Mouse (Mus musculus): Measurements from ENCODE around the gene Fbxo44. TPM values are rescaled to one million over a fixed set of nuclear protein-coding genes. Genes with fewer than 3 reads are reported as not detected.

The Fbxo44 gene
- polyA plus RNA-seq, 1 experiment: 29.8 TPM

GRCm38 (mm10) chr4:148130561-148131413, 29.5 kb downstream of the Fbxo44 start, which contains the start of gene Draxin:
TSS of gene Draxin (minus strand) at chr4:148130698.
- TF ChIP-seq CTCF (conservative IDR thresholded peaks at IDR 0.05; ENCODE audit: insufficient read depth, insufficient read length, low read depth, low read length) (no peak), POLR2A (IDR thresholded peaks at IDR 0.05; ENCODE audit: low read depth, low read length) (no peak)

GRCm38 (mm10) chr4:148130133-148130532, 30.1 kb downstream of the Fbxo44 start, which contains the start of gene Mad2l2:
TSS of gene Mad2l2 (plus strand) at chr4:148130384.
- 4% methylated on average over 18 of the region's 18 CpGs for WGBS
- no peak within 1 kb of the TSS for H3K27ac ChIP-seq (ENCODE audit: insufficient read depth, low read depth, low read length)
- H3K27me3 ChIP-seq (replicated peaks; ENCODE audit: control insufficient read depth, insufficient read depth, low read length): no peaks in the 10 kb centered on the region
- H3K4me3 ChIP-seq (ENCODE audit: insufficient read depth, low read depth, low read length): peak within 1 kb of the TSS; percentile 34; the same call in 1 of the 2 replicates
- TF ChIP-seq CTCF (conservative IDR thresholded peaks at IDR 0.05; ENCODE audit: insufficient read depth, insufficient read length, low read depth, low read length) (no peak), POLR2A (IDR thresholded peaks at IDR 0.05; ENCODE audit: low read depth, low read length) (no peak)
- no peaks in the 10 kb centered on the region for H3K36me3 ChIP-seq (ENCODE audit: control insufficient read depth, insufficient read depth, low read length)
- no peak for DNase-seq
- no peaks in the 10 kb centered on the region for H3K4me1 ChIP-seq (ENCODE audit: control insufficient read depth, insufficient read depth, low read length)

More at GRCm38 (mm10) chr4:148130561-148131413, 29.5 kb downstream of the Fbxo44 start, which contains the start of gene Draxin:
- H3K36me3 ChIP-seq (ENCODE audit: control insufficient read depth, insufficient read depth, low read length): no peaks in the 10 kb centered on the region
- H3K27me3 ChIP-seq (replicated peaks; ENCODE audit: control insufficient read depth, insufficient read depth, low read length): no peaks in the 10 kb centered on the region
- WGBS: 2% methylated on average over 83 of the region's 87 CpGs
- no peaks in the 10 kb centered on the region for H3K4me1 ChIP-seq (ENCODE audit: control insufficient read depth, insufficient read depth, low read length)
- no peak within 1 kb of the TSS for H3K27ac ChIP-seq (ENCODE audit: insufficient read depth, low read depth, low read length)
- H3K4me3 ChIP-seq (ENCODE audit: insufficient read depth, low read depth, low read length): peak within 1 kb of the TSS; percentile 34; the same call in 1 of the 2 replicates
- peak; percentile 61 for DNase-seq

GRCm38 (mm10) chr4:148128672-148129071, 31.6 kb downstream of the Fbxo44 start:
- Histone ChIP-seq H3K27ac (ENCODE audit: insufficient read depth, low read depth, low read length) (no peak overlapping the region), H3K4me1 (ENCODE audit: control insufficient read depth, insufficient read depth, low read length) (no peaks in the 10 kb centered on the region), H3K27me3 (replicated peaks; ENCODE audit: control insufficient read depth, insufficient read depth, low read length) (no peaks in the 10 kb centered on the region), H3K36me3 (ENCODE audit: control insufficient read depth, insufficient read depth, low read length) (no peaks in the 10 kb centered on the region), H3K4me3 (ENCODE audit: insufficient read depth, low read depth, low read length) (no peak overlapping the region)
- TF ChIP-seq POLR2A (IDR thresholded peaks at IDR 0.05; ENCODE audit: low read depth, low read length) (no peak), CTCF (conservative IDR thresholded peaks at IDR 0.05; ENCODE audit: insufficient read depth, insufficient read length, low read depth, low read length) (no peak)
- no peak for DNase-seq
- 69% methylated on average over 2 of the region's 2 CpGs for WGBS

GRCm38 (mm10) chr4:148128241-148128640, 32.0 kb downstream of the Fbxo44 start:
- DNase-seq: no peak
- H3K4me1 ChIP-seq (ENCODE audit: control insufficient read depth, insufficient read depth, low read length): no peaks in the 10 kb centered on the region
- no peak overlapping the region for H3K4me3 ChIP-seq (ENCODE audit: insufficient read depth, low read depth, low read length)
- H3K27ac ChIP-seq (ENCODE audit: insufficient read depth, low read depth, low read length): no peak overlapping the region
- 57% methylated on average over 1 of the region's 1 CpGs for WGBS
- no peak for TF ChIP-seq POLR2A (IDR thresholded peaks at IDR 0.05; ENCODE audit: low read depth, low read length)
- no peak for TF ChIP-seq CTCF (conservative IDR thresholded peaks at IDR 0.05; ENCODE audit: insufficient read depth, insufficient read length, low read depth, low read length)
- no peaks in the 10 kb centered on the region for H3K27me3 ChIP-seq (replicated peaks; ENCODE audit: control insufficient read depth, insufficient read depth, low read length)
- H3K36me3 ChIP-seq (ENCODE audit: control insufficient read depth, insufficient read depth, low read length): no peaks in the 10 kb centered on the region

- no peaks in the 10 kb centered on the region for H3K4me1 ChIP-seq (ENCODE audit: control insufficient read depth, insufficient read depth, low read length)
- H3K27me3 ChIP-seq (replicated peaks; ENCODE audit: control insufficient read depth, insufficient read depth, low read length): no peaks in the 10 kb centered on the region
- no peaks in the 10 kb centered on the region for H3K36me3 ChIP-seq (ENCODE audit: control insufficient read depth, insufficient read depth, low read length)
- no peak for DNase-seq
- no peak overlapping the region for H3K27ac ChIP-seq (ENCODE audit: insufficient read depth, low read depth, low read length)
- 73% methylated on average over 3 of the region's 3 CpGs for WGBS
- TF ChIP-seq POLR2A (IDR thresholded peaks at IDR 0.05; ENCODE audit: low read depth, low read length) (no peak), CTCF (conservative IDR thresholded peaks at IDR 0.05; ENCODE audit: insufficient read depth, insufficient read length, low read depth, low read length) (no peak)
- H3K4me3 ChIP-seq (ENCODE audit: insufficient read depth, low read depth, low read length): no peak overlapping the region
Measured at GRCm38 (mm10) chr4:148122694-148123066, 37.6 kb downstream of the Fbxo44 start.

- no peak for TF ChIP-seq CTCF (conservative IDR thresholded peaks at IDR 0.05; ENCODE audit: insufficient read depth, insufficient read length, low read depth, low read length)
- TF ChIP-seq POLR2A (IDR thresholded peaks at IDR 0.05; ENCODE audit: low read depth, low read length): no peak
- no peak overlapping the region for H3K4me3 ChIP-seq (ENCODE audit: insufficient read depth, low read depth, low read length)
- H3K36me3 ChIP-seq (ENCODE audit: control insufficient read depth, insufficient read depth, low read length): no peaks in the 10 kb centered on the region
- DNase-seq: no peak
- WGBS: 25% methylated on average over 6 of the region's 6 CpGs
- H3K27ac ChIP-seq (ENCODE audit: insufficient read depth, low read depth, low read length): no peak overlapping the region
- no peaks in the 10 kb centered on the region for H3K27me3 ChIP-seq (replicated peaks; ENCODE audit: control insufficient read depth, insufficient read depth, low read length)
- no peaks in the 10 kb centered on the region for H3K4me1 ChIP-seq (ENCODE audit: control insufficient read depth, insufficient read depth, low read length)
Measured at GRCm38 (mm10) chr4:148121982-148122693, 38.1 kb downstream of the Fbxo44 start.

- Histone ChIP-seq H3K27ac (ENCODE audit: insufficient read depth, low read depth, low read length) (no peak overlapping the region), H3K36me3 (ENCODE audit: control insufficient read depth, insufficient read depth, low read length) (no peaks in the 10 kb centered on the region), H3K4me3 (ENCODE audit: insufficient read depth, low read depth, low read length) (no peak overlapping the region), H3K27me3 (replicated peaks; ENCODE audit: control insufficient read depth, insufficient read depth, low read length) (no peaks in the 10 kb centered on the region), H3K4me1 (ENCODE audit: control insufficient read depth, insufficient read depth, low read length) (no peaks in the 10 kb centered on the region)
- no peak for TF ChIP-seq POLR2A (IDR thresholded peaks at IDR 0.05; ENCODE audit: low read depth, low read length)
- no peak for TF ChIP-seq CTCF (conservative IDR thresholded peaks at IDR 0.05; ENCODE audit: insufficient read depth, insufficient read length, low read depth, low read length)
- no peak for DNase-seq
- 76% methylated on average over 4 of the region's 4 CpGs for WGBS
Measured at GRCm38 (mm10) chr4:148121362-148121761, 38.9 kb downstream of the Fbxo44 start.

Measured in kidney, adult 2 months (tissue).